Mouse (Mus musculus): ENCODE results near the gene Fmnl1. TPM values are rescaled to one million over a fixed set of nuclear protein-coding genes. Genes with fewer than 3 reads are reported as not detected.
A peak's percentile ranks its signal among the peaks of the same experiment; 100 is the strongest.
"Not testable (repeated sequence)": the region's sequence is repeated elsewhere in the genome, so short reads cannot be mapped to it uniquely, and the experiment has no call there.

Gene Fmnl1
- polyA plus RNA-seq, 1 experiment from 2014 or later: 0.70 TPM

DNA sequence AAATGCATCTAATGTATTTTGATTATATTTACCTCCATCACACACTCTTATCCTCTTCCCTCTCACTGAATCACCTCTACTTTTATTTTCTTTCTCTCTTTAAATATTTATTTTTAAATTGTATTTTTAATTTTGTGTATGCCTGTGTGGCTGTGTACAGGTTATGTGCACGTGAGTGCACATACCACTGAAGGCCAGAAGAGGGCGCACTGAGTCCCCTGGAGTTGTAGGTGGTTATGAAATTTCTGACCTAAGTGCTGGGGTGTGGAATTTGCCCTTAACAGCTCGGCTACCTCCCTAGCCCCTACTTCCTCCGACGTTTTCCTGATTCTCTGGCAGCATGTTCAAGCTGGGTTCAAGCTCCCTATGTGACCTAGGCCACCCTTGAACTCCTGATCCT, 42.8 kb downstream of the Fmnl1 start:
- H3K36me3 ChIP-seq (replicated peaks; ENCODE audit: control insufficient read depth, insufficient read depth, low read depth, low read length): no peaks in the 10 kb centered on the region
- H3K9me3 ChIP-seq (replicated peaks; ENCODE audit: control insufficient read depth, low read length): no peaks in the 10 kb centered on the region
- ATAC-seq (replicated peaks; ENCODE audit: insufficient number of reproducible peaks, low FRiP score, low TSS enrichment, low read depth) (no peak), DNase-seq (ENCODE audit: low spot score) (no peak)
- 84% methylated on average over 5 of the region's 5 CpGs for WGBS
- H3K9ac ChIP-seq (replicated peaks; ENCODE audit: low read length): no peak overlapping the region
- peaks cover 2% of the 10 kb centered on the region; the same call in 1 of the 2 replicates for H3K4me1 ChIP-seq (ENCODE audit: control insufficient read depth, insufficient read depth, low read length)
- no peaks in the 10 kb centered on the region for H3K27me3 ChIP-seq (ENCODE audit: control insufficient read depth, insufficient read depth, low read length)
- no peak overlapping the region for H3K27ac ChIP-seq (replicated peaks; ENCODE audit: low read depth, low read length)
- H3K4me2 ChIP-seq (ENCODE audit: low read depth, low read length): no peak overlapping the region
- no peak overlapping the region for H3K4me3 ChIP-seq (ENCODE audit: low read depth, low read length)

DNA sequence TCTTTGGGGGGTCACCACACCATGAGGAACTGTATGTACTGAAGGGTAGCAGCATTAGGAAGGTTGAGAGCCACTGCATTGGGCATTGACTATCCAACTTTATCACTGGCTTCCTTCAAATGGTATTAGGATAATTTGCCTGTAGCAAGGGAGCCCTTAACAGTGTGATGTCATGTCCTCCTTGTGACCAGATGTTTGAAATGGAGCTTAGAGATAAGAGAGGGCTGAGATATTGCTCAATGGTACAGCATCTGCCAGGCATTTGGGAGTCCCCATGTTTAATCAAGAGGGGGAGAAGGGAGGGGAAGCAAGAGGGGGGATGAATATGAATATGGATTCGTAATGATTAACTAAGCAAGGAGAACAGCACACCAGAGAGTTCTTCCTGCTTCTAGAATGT, 44.4 kb downstream of the Fmnl1 start:
- H3K9me3 ChIP-seq (replicated peaks; ENCODE audit: control insufficient read depth, low read length): no peaks in the 10 kb centered on the region
- WGBS: 81% methylated on average over 1 of the region's 1 CpGs
- H3K27me3 ChIP-seq (ENCODE audit: control insufficient read depth, insufficient read depth, low read length): no peaks in the 10 kb centered on the region
- no peak overlapping the region for H3K9ac ChIP-seq (replicated peaks; ENCODE audit: low read length)
- no peak overlapping the region for H3K4me3 ChIP-seq (ENCODE audit: low read depth, low read length)
- H3K4me2 ChIP-seq (ENCODE audit: low read depth, low read length): no peak overlapping the region
- ATAC-seq (replicated peaks; ENCODE audit: insufficient number of reproducible peaks, low FRiP score, low TSS enrichment, low read depth) (no peak), DNase-seq (ENCODE audit: low spot score) (no peak)
- no peaks in the 10 kb centered on the region for H3K36me3 ChIP-seq (replicated peaks; ENCODE audit: control insufficient read depth, insufficient read depth, low read depth, low read length)
- peaks cover 2% of the 10 kb centered on the region; the same call in 1 of the 2 replicates for H3K4me1 ChIP-seq (ENCODE audit: control insufficient read depth, insufficient read depth, low read length)
- no peak overlapping the region for H3K27ac ChIP-seq (replicated peaks; ENCODE audit: low read depth, low read length)

- peak within 1 kb of the TSS; percentile 80 for H3K4me2 ChIP-seq (ENCODE audit: low read depth, low read length)
- WGBS: under 1% methylated on average over 45 of the region's 45 CpGs
- no peaks in the 10 kb centered on the region for H3K27me3 ChIP-seq (ENCODE audit: control insufficient read depth, insufficient read depth, low read length)
- ATAC-seq (replicated peaks; ENCODE audit: insufficient number of reproducible peaks, low FRiP score, low TSS enrichment, low read depth) (peak; percentile 46), DNase-seq (ENCODE audit: low spot score) (peak; percentile 69)
- peaks cover 2% of the 10 kb centered on the region; the same call in 1 of the 2 replicates for H3K4me1 ChIP-seq (ENCODE audit: control insufficient read depth, insufficient read depth, low read length)
- peak within 1 kb of the TSS; percentile 36 for H3K4me3 ChIP-seq (ENCODE audit: low read depth, low read length)
- peak within 1 kb of the TSS; percentile 25; the same call in 1 of the 2 replicates for H3K27ac ChIP-seq (replicated peaks; ENCODE audit: low read depth, low read length)
- H3K9ac ChIP-seq (replicated peaks; ENCODE audit: low read length): peak within 1 kb of the TSS; percentile 46
- no peaks in the 10 kb centered on the region for H3K9me3 ChIP-seq (replicated peaks; ENCODE audit: control insufficient read depth, low read length)
- peaks cover 3% of the 10 kb centered on the region for H3K36me3 ChIP-seq (replicated peaks; ENCODE audit: control insufficient read depth, insufficient read depth, low read depth, low read length)
These were observed 47.0 kb downstream of the Fmnl1 start, which contains the start of gene Spata32 for GRCm38 (mm10) chr11:103217790-103218516. Spata32 (minus strand) TSS chr11:103218432.

DNA sequence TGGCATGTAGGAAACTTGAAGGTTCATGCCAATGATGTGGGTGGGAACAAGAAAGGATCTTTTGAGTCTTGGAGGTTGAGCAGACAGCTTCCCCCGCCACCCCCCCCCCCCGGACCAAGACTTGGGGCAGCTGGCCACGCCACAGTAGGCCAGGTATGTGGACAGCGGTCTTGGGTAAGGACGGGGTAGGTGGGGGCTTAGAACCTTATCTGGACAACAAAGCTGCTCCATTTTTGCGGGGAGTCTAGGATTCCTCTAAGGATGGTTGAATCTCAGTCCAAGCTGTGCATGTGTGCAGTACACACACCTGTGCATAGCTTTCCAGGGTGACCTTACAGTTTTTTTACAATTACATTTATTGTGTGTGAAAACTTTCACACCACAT, 47.6 kb downstream of the Fmnl1 start:
- Histone ChIP-seq H3K9ac (replicated peaks; ENCODE audit: low read length) (no peak overlapping the region; the same call in 1 of the 2 replicates), H3K27me3 (ENCODE audit: control insufficient read depth, insufficient read depth, low read length) (no peaks in the 10 kb centered on the region), H3K4me1 (ENCODE audit: control insufficient read depth, insufficient read depth, low read length) (peaks cover 2% of the 10 kb centered on the region; the same call in 1 of the 2 replicates), H3K4me2 (ENCODE audit: low read depth, low read length) (peak overlapping the region; percentile 80), H3K27ac (replicated peaks; ENCODE audit: low read depth, low read length) (no peak overlapping the region), H3K9me3 (replicated peaks; ENCODE audit: control insufficient read depth, low read length) (no peaks in the 10 kb centered on the region), H3K36me3 (replicated peaks; ENCODE audit: control insufficient read depth, insufficient read depth, low read depth, low read length) (peaks cover 3% of the 10 kb centered on the region), H3K4me3 (ENCODE audit: low read depth, low read length) (peak overlapping the region; percentile 36)
- no peak for DNase-seq (ENCODE audit: low spot score)
- ATAC-seq (replicated peaks; ENCODE audit: insufficient number of reproducible peaks, low FRiP score, low TSS enrichment, low read depth): peak; percentile 14; the same call in 1 of the 2 replicates
- 28% methylated on average over 6 of the region's 6 CpGs for WGBS

- DNase-seq (ENCODE audit: low spot score) (no peak), ATAC-seq (replicated peaks; ENCODE audit: insufficient number of reproducible peaks, low FRiP score, low TSS enrichment, low read depth) (no peak)
- Histone ChIP-seq H3K4me3 (ENCODE audit: low read depth, low read length) (no peak overlapping the region), H3K9me3 (replicated peaks; ENCODE audit: control insufficient read depth, low read length) (no peaks in the 10 kb centered on the region), H3K4me2 (ENCODE audit: low read depth, low read length) (no peak overlapping the region), H3K9ac (replicated peaks; ENCODE audit: low read length) (no peak overlapping the region), H3K4me1 (ENCODE audit: control insufficient read depth, insufficient read depth, low read length) (peaks cover 2% of the 10 kb centered on the region), H3K27me3 (ENCODE audit: control insufficient read depth, insufficient read depth, low read length) (no peaks in the 10 kb centered on the region), H3K27ac (replicated peaks; ENCODE audit: low read depth, low read length) (no peak overlapping the region), H3K36me3 (replicated peaks; ENCODE audit: control insufficient read depth, insufficient read depth, low read depth, low read length) (peaks cover 3% of the 10 kb centered on the region)
- 80% methylated on average over 5 of the region's 5 CpGs for WGBS
These were observed 48.4 kb downstream of the Fmnl1 start for GRCm38 (mm10) chr11:103219259-103219658.

GRCm38 (mm10) chr11:103219995-103220394, 49.1 kb downstream of the Fmnl1 start:
- H3K27me3 ChIP-seq (ENCODE audit: control insufficient read depth, insufficient read depth, low read length): no peaks in the 10 kb centered on the region
- ATAC-seq (replicated peaks; ENCODE audit: insufficient number of reproducible peaks, low FRiP score, low TSS enrichment, low read depth) (no peak), DNase-seq (ENCODE audit: low spot score) (no peak)
- H3K4me1 ChIP-seq (ENCODE audit: control insufficient read depth, insufficient read depth, low read length): peaks cover 2% of the 10 kb centered on the region
- H3K9me3 ChIP-seq (replicated peaks; ENCODE audit: control insufficient read depth, low read length): no peaks in the 10 kb centered on the region
- H3K4me3 ChIP-seq (ENCODE audit: low read depth, low read length): no peak overlapping the region
- H3K36me3 ChIP-seq (replicated peaks; ENCODE audit: control insufficient read depth, insufficient read depth, low read depth, low read length): peaks cover 3% of the 10 kb centered on the region
- H3K27ac ChIP-seq (replicated peaks; ENCODE audit: low read depth, low read length): no peak overlapping the region
- H3K4me2 ChIP-seq (ENCODE audit: low read depth, low read length): no peak overlapping the region
- WGBS: 79% methylated on average over 4 of the region's 4 CpGs
- no peak overlapping the region for H3K9ac ChIP-seq (replicated peaks; ENCODE audit: low read length)

DNA sequence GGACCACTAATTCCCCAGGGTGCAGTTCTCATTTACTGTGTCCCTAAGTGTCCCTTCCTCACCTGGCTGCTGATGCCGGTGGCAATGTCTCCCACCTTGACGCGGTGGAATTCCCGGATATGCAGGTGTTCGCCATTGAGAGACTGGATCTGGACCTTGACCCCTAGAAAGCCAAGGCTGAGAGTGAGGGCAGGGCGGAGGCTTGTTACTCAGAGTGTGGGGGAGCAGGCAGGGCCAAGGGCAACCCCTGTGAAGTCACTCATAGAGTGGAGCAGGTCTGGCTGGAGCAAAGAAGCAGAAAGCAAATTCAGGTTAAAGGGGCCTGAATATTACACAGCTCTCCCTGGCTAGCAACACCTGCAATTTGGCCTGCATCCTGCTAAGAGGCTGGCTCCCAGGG, 50.5 kb downstream of the Fmnl1 start:
- H3K4me3 ChIP-seq (ENCODE audit: low read depth, low read length): no peak overlapping the region
- peaks cover 2% of the 10 kb centered on the region for H3K4me1 ChIP-seq (ENCODE audit: control insufficient read depth, insufficient read depth, low read length)
- 84% methylated on average over 6 of the region's 6 CpGs for WGBS
- no peak overlapping the region for H3K4me2 ChIP-seq (ENCODE audit: low read depth, low read length)
- H3K27ac ChIP-seq (replicated peaks; ENCODE audit: low read depth, low read length): no peak overlapping the region
- no peak overlapping the region for H3K9ac ChIP-seq (replicated peaks; ENCODE audit: low read length)
- ATAC-seq (replicated peaks; ENCODE audit: insufficient number of reproducible peaks, low FRiP score, low TSS enrichment, low read depth) (no peak), DNase-seq (ENCODE audit: low spot score) (no peak)
- no peaks in the 10 kb centered on the region for H3K27me3 ChIP-seq (ENCODE audit: control insufficient read depth, insufficient read depth, low read length)
- peaks cover 3% of the 10 kb centered on the region for H3K36me3 ChIP-seq (replicated peaks; ENCODE audit: control insufficient read depth, insufficient read depth, low read depth, low read length)
- H3K9me3 ChIP-seq (replicated peaks; ENCODE audit: control insufficient read depth, low read length): no peaks in the 10 kb centered on the region

GRCm38 (mm10) chr11:103222718-103223117, 51.8 kb downstream of the Fmnl1 start:
- 92% methylated on average over 3 of the region's 4 CpGs for WGBS
- H3K9ac ChIP-seq (replicated peaks; ENCODE audit: low read length); H3K27ac ChIP-seq (replicated peaks; ENCODE audit: low read depth, low read length); H3K27me3 ChIP-seq (ENCODE audit: control insufficient read depth, insufficient read depth, low read length); DNase-seq (ENCODE audit: low spot score); H3K9me3 ChIP-seq (replicated peaks; ENCODE audit: control insufficient read depth, low read length); H3K36me3 ChIP-seq (replicated peaks; ENCODE audit: control insufficient read depth, insufficient read depth, low read depth, low read length); H3K4me3 ChIP-seq (ENCODE audit: low read depth, low read length); ATAC-seq (replicated peaks; ENCODE audit: insufficient number of reproducible peaks, low FRiP score, low TSS enrichment, low read depth); H3K4me1 ChIP-seq (ENCODE audit: control insufficient read depth, insufficient read depth, low read length); H3K4me2 ChIP-seq (ENCODE audit: low read depth, low read length): not testable (repeated sequence)

All from embryonic facial prominence, embryonic 11.5 days (tissue).